Mouse (Mus musculus) frontal cortex, postnatal 25 days (tissue): ENCODE data around the gene 4930447C04Rik.

Source experiments
- DNase-seq, 2 experiments: peaks; one replicate each; pipeline ENCODE4 v3.0.0; 2022; ENCODE audit warnings: low spot score in 2 of 2

Gene 4930447C04Rik

GRCm38 (mm10) chr12:72940071-72940821 is at the start of gene 4930447C04Rik:
4930447C04Rik (minus strand) TSS chr12:72940774.
- no peak for DNase-seq

DNA sequence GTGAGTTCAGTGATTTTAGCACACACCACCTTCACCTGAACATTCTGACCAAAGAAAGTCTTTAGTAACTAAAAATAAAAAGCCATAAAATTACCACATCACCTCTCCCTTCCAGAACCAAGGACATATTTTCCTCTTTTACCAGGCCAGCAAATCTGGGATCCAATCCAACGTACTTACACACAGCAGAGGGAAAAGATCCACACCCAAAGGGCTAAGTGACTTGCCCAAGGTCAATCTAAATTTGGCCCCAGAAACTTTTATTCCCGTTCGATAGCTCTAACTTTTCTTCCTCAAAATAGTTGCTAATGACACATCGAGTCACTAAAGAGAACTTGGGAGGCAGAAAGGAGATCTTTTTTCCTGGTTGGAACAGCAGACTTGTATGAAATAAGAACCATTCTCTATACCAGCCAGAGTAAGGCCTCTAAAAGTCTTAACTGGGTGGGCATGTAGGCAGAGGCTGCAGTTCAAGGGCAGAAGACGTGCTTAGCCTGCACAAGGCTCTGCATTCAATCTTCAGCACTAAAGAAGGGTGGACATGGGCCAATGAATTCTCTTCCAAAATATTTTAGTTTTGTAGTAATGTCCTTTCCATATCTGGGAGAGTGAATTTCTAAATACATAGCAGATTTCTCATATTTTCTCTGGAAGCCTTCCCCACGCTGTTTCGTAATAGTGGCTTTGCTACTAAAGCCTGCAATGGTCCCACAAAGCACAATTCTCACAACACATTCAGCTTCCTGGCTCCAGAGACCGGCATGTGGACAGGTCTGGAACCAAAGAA is 42.7 kb upstream of the 4930447C04Rik start:
- no peak for DNase-seq

DNA sequence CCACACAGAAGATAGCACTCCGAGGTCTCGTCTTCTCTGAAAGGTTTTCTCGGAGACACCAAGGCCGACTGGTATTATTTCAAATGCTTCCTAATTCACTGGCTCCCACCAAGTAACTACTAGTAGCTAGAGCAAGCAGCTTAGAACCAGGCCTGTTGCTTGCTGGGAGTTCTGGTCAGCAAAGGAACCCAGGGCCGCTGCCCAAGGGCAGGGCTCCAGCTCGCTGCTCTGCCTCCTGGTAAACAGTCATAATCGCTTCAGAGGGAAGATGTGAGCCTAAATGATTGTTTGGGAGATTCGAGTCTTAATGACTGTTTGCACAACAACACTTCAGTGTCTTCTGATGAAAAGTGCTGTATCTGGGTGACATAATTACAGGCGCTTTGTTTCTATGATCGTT is 42.0 kb upstream of the 4930447C04Rik start:
- no peak for DNase-seq

GRCm38 (mm10) chr12:72979236-72979635 is 38.7 kb upstream of the 4930447C04Rik start:
- no peak for DNase-seq

DNA sequence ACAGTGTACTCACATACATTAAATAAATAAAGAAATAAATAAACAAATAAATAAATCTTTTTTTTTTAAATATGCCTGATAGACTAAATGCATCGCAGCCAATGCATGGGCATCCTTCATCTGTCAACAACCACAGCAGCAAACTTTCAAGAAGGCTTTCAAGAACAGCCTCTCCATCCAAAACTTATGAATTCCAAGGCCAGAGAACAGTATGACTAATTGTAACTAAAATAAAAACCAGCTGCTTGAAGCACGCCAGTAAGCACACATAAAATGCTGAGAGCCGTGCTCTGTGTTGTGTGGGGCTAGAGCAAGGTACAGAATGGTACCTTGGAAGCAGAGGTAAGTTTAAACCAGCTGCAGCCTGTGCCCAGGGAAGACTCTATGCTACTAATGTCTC is 37.3 kb upstream of the 4930447C04Rik start:
- no peak for DNase-seq

DNA sequence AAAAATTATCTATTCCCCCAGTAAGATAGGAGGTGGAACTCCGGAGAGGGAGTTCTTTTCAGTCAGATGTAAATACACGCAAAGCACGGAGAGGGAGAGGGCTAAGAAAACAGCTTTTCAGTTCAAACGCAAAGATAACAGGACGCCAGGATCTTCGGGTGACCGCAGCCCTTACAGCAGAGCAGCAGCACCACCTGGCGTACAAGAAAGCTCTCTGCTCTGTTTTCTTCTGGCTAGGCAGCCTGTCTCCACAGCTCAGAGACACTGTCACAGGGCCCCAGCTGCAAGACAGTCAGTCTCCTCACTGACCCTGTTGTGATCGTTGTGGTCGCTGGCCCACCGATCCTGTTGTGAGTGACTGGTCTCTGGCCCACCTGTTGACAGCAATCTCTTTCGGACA is 36.1 kb upstream of the 4930447C04Rik start:
- peak; percentile 42 to 57 for DNase-seq

DNA sequence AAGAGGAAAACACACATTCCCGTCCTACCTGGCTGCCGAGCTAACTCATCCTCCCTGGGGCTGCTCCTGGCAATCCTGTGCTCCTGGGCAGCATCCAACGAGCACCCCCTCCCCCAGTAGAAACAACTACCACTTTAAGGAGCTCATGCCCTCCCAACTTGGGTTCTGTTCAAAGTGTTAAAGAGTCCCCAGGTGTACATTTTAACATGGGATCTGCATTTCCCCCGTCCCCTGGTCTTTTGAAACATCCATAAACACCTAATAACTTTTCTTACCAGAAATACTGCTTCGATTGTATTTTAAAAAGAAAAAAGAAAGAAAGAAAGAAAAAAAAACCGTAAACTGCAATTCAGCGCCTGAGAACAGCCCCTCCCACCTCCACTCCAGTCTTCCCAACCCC is 35.6 kb upstream of the 4930447C04Rik start:
- DNase-seq = no peak

GRCm38 (mm10) chr12:72973161-72973560 is 32.6 kb upstream of the 4930447C04Rik start:
- DNase-seq = peak; percentile 6 to 31

DNA sequence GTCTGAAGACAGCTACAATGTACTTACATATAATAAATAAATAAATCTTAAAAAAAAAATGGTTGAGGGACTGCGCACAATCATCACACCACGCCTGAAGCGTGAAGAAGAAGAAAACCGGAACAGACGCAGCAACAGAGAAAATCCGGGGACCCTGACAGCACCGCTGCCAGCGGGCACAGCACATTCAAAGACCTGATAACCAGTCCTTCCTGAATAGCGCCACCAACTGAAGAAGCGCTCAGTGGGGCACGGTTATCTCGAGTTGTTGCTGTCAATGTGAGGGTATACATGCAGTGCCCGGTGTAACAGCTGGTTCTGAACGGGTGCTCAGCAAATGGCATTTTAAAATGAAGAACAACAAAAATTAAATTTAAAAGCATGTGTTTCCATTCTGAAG is 30.0 kb upstream of the 4930447C04Rik start:
- DNase-seq = no peak

DNA sequence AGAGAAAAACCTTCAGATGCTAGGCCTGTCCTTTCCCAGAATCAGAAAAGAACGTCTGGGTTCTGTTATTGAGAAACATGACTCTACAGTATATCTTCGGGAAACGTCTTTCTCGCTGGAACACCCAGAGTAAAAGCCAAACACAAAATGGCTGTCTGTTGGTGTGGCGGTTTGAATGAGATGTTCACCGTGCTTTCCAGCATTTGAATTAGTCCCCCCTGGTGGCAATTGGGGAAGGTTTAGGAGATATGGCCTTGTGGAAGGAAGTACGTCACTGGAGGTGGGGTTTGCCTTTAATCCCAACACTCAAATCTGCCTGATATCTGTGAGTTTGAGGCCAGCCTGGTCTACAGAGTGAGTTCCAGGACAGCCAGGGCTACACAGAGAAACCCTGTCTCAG is 27.0 kb upstream of the 4930447C04Rik start:
- DNase-seq = no peak

- no peak for DNase-seq
Observed at GRCm38 (mm10) chr12:72962761-72963160, 22.2 kb upstream of the 4930447C04Rik start.

- no peak for DNase-seq
Observed at GRCm38 (mm10) chr12:72958446-72958845, 17.9 kb upstream of the 4930447C04Rik start.

DNA sequence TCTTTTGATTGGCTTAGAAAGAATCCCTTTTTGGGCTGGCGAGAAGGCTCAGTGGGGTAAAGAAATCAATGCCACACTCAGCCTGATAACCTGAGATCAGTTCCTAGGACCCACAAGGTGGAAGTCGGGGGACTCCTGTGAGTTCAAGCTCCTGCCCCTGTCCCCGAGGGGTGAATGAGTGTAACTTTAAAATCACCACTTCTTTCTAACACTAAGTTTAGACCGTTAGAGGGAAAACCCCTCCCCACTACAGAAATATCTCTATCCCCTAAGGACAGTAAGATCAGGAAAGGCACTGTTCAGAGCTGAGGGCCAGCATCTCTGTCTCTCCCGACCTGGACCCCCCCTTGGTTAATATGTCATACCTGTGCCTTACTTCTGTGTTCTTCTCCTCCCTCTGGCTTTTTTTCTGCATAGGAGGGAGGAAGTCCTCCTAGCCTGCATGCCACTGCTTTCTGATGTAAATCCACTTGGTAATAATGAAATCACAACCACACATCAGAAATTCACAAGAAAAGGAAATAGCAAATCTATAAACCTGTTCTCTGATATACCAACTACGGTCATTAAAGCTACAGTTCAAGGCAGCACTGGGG is 17.4 kb upstream of the 4930447C04Rik start:
- no peak for DNase-seq

- no peak for DNase-seq
Observed at GRCm38 (mm10) chr12:72954906-72955305, 14.3 kb upstream of the 4930447C04Rik start.

DNA sequence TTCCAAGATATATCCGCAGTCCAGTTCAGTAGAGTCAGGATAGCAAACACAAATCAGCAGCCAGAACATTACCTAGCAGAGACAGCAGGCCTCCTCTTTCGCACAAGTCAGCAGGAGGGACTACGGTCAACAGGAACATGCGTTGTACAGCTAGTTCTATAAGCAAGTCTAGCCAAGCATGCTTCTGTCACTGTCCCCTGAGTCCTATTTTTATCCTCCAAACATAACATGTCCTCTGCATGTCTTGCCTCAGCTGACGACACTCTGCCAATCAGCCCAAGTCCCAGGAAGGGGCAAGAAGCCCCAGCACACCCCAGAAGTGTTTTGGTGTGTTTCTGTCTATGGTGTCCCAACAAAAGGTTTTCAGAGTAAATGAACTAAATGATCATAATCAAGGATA is 13.3 kb upstream of the 4930447C04Rik start:
- no peak for DNase-seq

DNA sequence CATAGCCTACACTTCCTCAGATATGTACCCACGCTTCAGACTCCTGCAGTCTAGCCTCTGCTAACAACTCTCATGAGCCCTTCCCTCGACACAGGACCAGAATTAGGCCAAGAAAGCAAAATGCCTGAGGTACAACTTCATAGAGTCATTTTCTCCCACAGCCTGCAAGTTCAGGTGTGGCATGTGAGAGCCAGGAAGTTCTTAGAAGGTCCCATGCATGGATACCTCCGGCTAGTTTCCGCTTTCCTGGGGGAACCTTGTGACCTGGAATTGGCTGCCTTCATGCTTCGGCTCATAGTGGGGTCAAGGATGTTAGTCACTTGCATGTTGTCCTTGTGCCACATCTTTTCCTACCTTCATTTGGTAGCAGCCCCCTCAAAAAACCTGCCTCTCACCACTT is 12.5 kb upstream of the 4930447C04Rik start:
- DNase-seq = no peak

DNA sequence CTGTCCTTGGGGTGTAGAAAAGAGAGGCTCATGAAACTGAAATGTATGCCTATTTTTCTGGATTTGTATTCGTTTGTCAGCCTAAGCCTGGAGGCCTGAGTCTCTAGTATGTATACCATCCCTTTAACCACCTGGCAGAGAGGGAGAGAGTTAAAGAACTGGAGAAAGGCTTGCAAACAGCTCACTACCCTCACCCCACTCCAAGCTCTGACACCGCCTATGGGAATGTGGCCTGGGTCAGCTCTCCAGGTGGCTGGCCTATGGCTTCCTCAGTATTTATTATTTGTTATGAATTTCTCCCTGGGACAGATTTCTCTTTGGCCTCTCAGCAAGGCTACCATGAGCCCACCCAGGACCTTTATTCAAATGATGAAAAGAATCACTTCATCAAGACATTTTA is 6.8 kb upstream of the 4930447C04Rik start:
- no peak for DNase-seq

GRCm38 (mm10) chr12:72946805-72947204 is 6.2 kb upstream of the 4930447C04Rik start:
- no peak for DNase-seq

- no peak for DNase-seq
Observed at GRCm38 (mm10) chr12:72946064-72946395, 5.5 kb upstream of the 4930447C04Rik start.

DNA sequence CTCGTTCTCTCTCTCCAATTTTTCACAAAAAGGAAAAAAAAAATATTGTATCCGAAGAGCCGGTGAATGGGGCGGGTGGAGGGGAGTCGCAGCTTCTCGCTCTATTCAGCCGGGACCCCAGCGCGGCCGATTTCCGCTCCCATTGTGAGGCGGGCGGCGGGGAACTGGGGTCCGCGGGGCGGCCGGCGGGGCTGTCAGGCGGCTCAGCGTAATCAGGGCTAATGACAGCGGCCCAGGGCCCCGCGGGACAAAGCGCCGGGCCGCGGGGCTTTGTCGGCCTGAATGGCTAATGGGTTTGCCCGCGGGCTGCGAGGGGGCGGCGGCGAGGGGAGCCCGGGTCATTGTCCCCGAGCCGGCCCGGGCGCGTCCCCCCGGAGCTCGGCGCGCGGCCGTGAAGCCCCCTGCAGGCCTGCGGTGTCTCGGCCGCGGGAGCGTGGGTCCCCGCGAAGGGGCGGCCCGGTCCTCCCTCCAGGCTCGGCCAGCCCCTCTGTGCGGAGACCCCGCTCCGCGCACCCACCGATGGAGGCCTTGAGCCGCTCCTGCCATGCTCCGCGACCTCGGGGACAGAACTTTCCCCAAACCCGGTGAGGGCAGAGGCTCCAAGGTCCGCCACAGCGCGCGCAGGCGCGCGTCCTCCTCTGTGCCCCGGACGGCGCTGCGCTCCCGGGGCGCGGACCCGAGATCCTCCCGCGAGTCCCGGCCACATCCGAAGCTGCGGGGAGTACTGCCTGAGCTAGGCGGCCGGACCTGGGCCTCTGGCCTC is 4.9 kb upstream of the 4930447C04Rik start:
- no peak for DNase-seq

DNA sequence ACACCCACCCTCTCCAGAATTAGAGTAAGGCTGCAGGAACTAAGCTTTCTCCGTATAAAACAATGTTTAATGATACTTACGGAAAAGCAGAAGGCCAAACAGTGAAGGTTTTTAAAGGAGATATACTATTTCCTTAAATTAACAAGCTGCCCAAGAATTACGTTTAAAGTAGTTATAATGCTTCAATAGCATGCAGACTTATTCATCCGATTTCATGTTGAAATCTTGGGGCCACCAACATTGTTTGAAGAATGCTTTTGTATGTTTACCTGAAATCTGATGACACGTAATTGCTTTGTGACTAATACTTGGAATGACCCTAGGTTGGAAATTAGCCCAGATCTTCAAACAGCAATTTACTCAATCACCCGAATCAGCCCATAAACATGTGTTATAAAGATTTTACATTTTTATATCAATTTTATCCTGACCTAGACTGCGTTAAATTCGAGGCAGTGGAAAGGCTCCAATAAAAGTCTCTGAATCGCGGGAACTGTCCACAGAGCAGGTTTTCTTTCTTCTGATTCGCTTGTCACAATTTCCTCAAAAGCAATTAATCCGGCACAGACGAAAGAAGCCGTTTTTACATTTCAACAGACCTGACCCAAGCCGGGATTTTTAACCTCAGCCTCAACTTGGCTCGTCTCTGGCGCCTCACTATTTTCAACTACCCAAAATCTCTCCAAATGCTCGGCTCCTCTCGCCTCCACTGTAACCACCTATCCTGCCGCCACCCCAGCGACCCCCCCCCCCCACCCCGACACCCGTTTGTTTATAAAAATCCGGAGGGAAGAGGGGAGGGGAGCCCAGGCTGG is 4.0 kb upstream of the 4930447C04Rik start:
- no peak for DNase-seq
